ENCODE assay signal across 7 mouse cellular contexts in genomic region chr11:22858441-22859300, GRCm38 (mm10). TPM values are rescaled to one million over a fixed set of nuclear protein-coding genes. Genes with fewer than 3 reads are reported as not detected.
A peak's percentile ranks its signal among the peaks of the same experiment; 100 is the strongest.
DNase-seq lines count a peak whose midpoint lies in the region; ATAC-seq and TF ChIP-seq lines count a peak whose summit lies in the region.

No protein-coding gene starts in this region.

- DNase-seq in 416B (ENCODE audit: low read depth), result peak; percentile 48
- no peak for DNase-seq in embryonic facial prominence, embryonic 14.5 days (ENCODE audit: low spot score)
- DNase-seq in intestine, embryonic 14.5 days (ENCODE audit: low spot score), result peak; percentile 73
- no peak for DNase-seq in frontal cortex, adult 2 months (ENCODE audit: extremely low spot score in 1 of 2, low spot score in 1 of 2)

- no peak for TF ChIP-seq POLR2A in olfactory bulb, adult 2 months (IDR thresholded peaks at IDR 0.05; ENCODE audit: insufficient read depth, low read depth, low read length)

- H3K9ac ChIP-seq in embryonic facial prominence, embryonic 14.5 days (ENCODE audit: low read depth, low read length), result peak overlapping the region; percentile 70
- peak overlapping the region; percentile 63 for H3K9ac ChIP-seq in intestine, embryonic 14.5 days (ENCODE audit: low read length)
- H3K9ac ChIP-seq in liver, embryonic 15.5 days, result peak overlapping the region; percentile 75

- peaks cover 57% of the 10 kb centered on the region for H3K79me2 ChIP-seq in C2C12 (ENCODE audit: control insufficient read depth, insufficient read depth)

- TF ChIP-seq CTCF in C2C12 (IDR thresholded peaks at IDR 0.05; ENCODE audit: control insufficient read depth, insufficient read depth, insufficient read length), result no peak
- no peak for TF ChIP-seq CTCF in olfactory bulb, adult 2 months (IDR thresholded peaks at IDR 0.05; ENCODE audit: insufficient read depth, low read depth, low read length)

- no peaks in the 10 kb centered on the region for H3K9me3 ChIP-seq in embryonic facial prominence, embryonic 14.5 days (ENCODE audit: control insufficient read depth, low read length)
- no peaks in the 10 kb centered on the region for H3K9me3 ChIP-seq in intestine, embryonic 14.5 days (ENCODE audit: control insufficient read depth, low read length)
- no peaks in the 10 kb centered on the region for H3K9me3 ChIP-seq in liver, embryonic 15.5 days (replicated peaks)

- H3K27ac ChIP-seq in embryonic facial prominence, embryonic 14.5 days (replicated peaks; ENCODE audit: low read depth, low read length), result no peak overlapping the region
- H3K27ac ChIP-seq in intestine, embryonic 14.5 days (ENCODE audit: low read depth), result peak overlapping the region; percentile 57
- H3K27ac ChIP-seq in liver, embryonic 15.5 days (replicated peaks), result peak overlapping the region; percentile 84
- no peak overlapping the region for H3K27ac ChIP-seq in olfactory bulb, adult 2 months (ENCODE audit: insufficient read depth, low read depth, low read length)

- peaks cover 14% of the 10 kb centered on the region for H3K4me1 ChIP-seq in embryonic facial prominence, embryonic 14.5 days (ENCODE audit: control insufficient read depth, insufficient read depth, low read length)
- peaks cover 10% of the 10 kb centered on the region for H3K4me1 ChIP-seq in intestine, embryonic 14.5 days (replicated peaks; ENCODE audit: control insufficient read depth, insufficient read depth, low read length)
- peaks cover 61% of the 10 kb centered on the region for H3K4me1 ChIP-seq in liver, embryonic 15.5 days (replicated peaks)
- peaks cover 21% of the 10 kb centered on the region for H3K4me1 ChIP-seq in olfactory bulb, adult 2 months (ENCODE audit: control insufficient read depth, insufficient read depth, low read length)

- peak overlapping the region; percentile 87 for H3K4me2 ChIP-seq in embryonic facial prominence, embryonic 14.5 days (ENCODE audit: low read depth, low read length)
- H3K4me2 ChIP-seq in intestine, embryonic 14.5 days (ENCODE audit: low read length), result peak overlapping the region; percentile 57
- peak overlapping the region; percentile 96 for H3K4me2 ChIP-seq in liver, embryonic 15.5 days

- peak overlapping the region; percentile 72 for H3K4me3 ChIP-seq in C2C12 (ENCODE audit: insufficient read depth, poor library complexity, severe bottlenecking)
- H3K4me3 ChIP-seq in embryonic facial prominence, embryonic 14.5 days (ENCODE audit: low read depth, low read length), result peak overlapping the region; percentile 76
- peak overlapping the region; percentile 72 for H3K4me3 ChIP-seq in intestine, embryonic 14.5 days (ENCODE audit: low read depth, low read length)
- H3K4me3 ChIP-seq in liver, embryonic 15.5 days (replicated peaks), result peak overlapping the region; percentile 82
- peak overlapping the region; percentile 54 for H3K4me3 ChIP-seq in olfactory bulb, adult 2 months (ENCODE audit: insufficient read depth, low read depth, low read length)

- 3% methylated on average over 50 of the region's 50 CpGs for WGBS in embryonic facial prominence, embryonic 14.5 days
- 3% methylated on average over 50 of the region's 50 CpGs for WGBS in intestine, embryonic 14.5 days
- 1% methylated on average over 50 of the region's 50 CpGs for WGBS in liver, embryonic 15.5 days (ENCODE audit: insufficient replicate concordance)
- WGBS in olfactory bulb, adult 2 months, result 9% methylated on average over 50 of the region's 50 CpGs

- H3ac ChIP-seq in C2C12 (ENCODE audit: control insufficient read depth, insufficient read length, low read depth), result peak overlapping the region; percentile 78

- H3K27me3 ChIP-seq in C2C12 (ENCODE audit: control insufficient read depth, insufficient read depth, insufficient read length), result no peaks in the 10 kb centered on the region
- peaks cover 57% of the 10 kb centered on the region for H3K27me3 ChIP-seq in embryonic facial prominence, embryonic 14.5 days (replicated peaks; ENCODE audit: control insufficient read depth, insufficient read depth, low read length)
- H3K27me3 ChIP-seq in intestine, embryonic 14.5 days (replicated peaks; ENCODE audit: control insufficient read depth, insufficient read depth, low read length), result peaks cover 29% of the 10 kb centered on the region
- 0 out of 2 replicates have a peak, but pooled peaks cover 9% of the 10 kb centered on the region for H3K27me3 ChIP-seq in liver, embryonic 15.5 days

- H3K36me3 ChIP-seq in C2C12 (ENCODE audit: control insufficient read depth, insufficient read depth), result peaks cover 4% of the 10 kb centered on the region
- no peaks in the 10 kb centered on the region for H3K36me3 ChIP-seq in embryonic facial prominence, embryonic 14.5 days (ENCODE audit: control insufficient read depth, insufficient read depth, low read length)
- no peaks in the 10 kb centered on the region for H3K36me3 ChIP-seq in intestine, embryonic 14.5 days (ENCODE audit: control insufficient read depth, insufficient read depth, low read length)
- no peaks in the 10 kb centered on the region for H3K36me3 ChIP-seq in liver, embryonic 15.5 days (replicated peaks)

- peaks cover 37% of the 10 kb centered on the region for H3K79me3 ChIP-seq in C2C12 (ENCODE audit: low read depth)

- peak; percentile 19; the same call in 1 of the 2 replicates for ATAC-seq in embryonic facial prominence, embryonic 14.5 days (ENCODE audit: low read depth)
- peak; percentile 51 for ATAC-seq in intestine, embryonic 14.5 days (replicated peaks; ENCODE audit: low FRiP score, low TSS enrichment, low read depth)
- ATAC-seq in liver, embryonic 15.5 days (ENCODE audit: insufficient read depth), result peak; percentile 49

TF ChIP-seq in C2C12, 6 proteins besides CTCF, POLR2A, EP300 and RAD21:
- no peak for TF ChIP-seq MAX (IDR thresholded peaks at IDR 0.05)
- no peak for TF ChIP-seq CEBPB (IDR thresholded peaks at IDR 0.05; ENCODE audit: low read depth)
- no peak for TF ChIP-seq MYOG (IDR thresholded peaks at IDR 0.05; ENCODE audit: control insufficient read depth, extremely low read depth, insufficient read length)
- TF ChIP-seq MYOD1 (IDR thresholded peaks at IDR 0.05; ENCODE audit: control insufficient read depth, insufficient read length, low read depth), result no peak

RNA-seq across cellular contexts. Expression of gene B3gnt2, which starts 2.1 kb away (rescaled TPM):
- polyA plus RNA-seq in C2C12 (2012; fragmentation: generic; extraction: Trizol), result 10.8 TPM
- polyA plus RNA-seq in embryonic facial prominence, embryonic 14.5 days (2014; fragmentation: Nextera tagmentation; extraction: Ambion mirVana), result 6.4 and 9.2 TPM in 2 replicates
- 8.4 and 9.5 TPM in 2 replicates for polyA plus RNA-seq in intestine, embryonic 14.5 days (2014; fragmentation: Nextera tagmentation; extraction: Ambion mirVana)
- 5.3 TPM in 2 replicates for polyA plus RNA-seq in liver, embryonic 15.5 days (2015; fragmentation: Nextera tagmentation; extraction: Ambion mirVana)
- polyA plus RNA-seq in olfactory bulb, adult 2 months (2012; ENCODE audit: insufficient read depth, insufficient read length, low replicate concordance, missing spikeins), result not detected in 2 replicates
- 9.7 and 11.2 TPM in 2 replicates for polyA plus RNA-seq in frontal cortex, adult 2 months (2012; rRNA removed)

Comparison
In these comparisons a context has a peak if more than half of its experiments do, and no peak if none do; other contexts are left out.
1. DNase-seq: peak in 416B (single experiment) and intestine, embryonic 14.5 days (single experiment); none in embryonic facial prominence, embryonic 14.5 days (single experiment) and frontal cortex, adult 2 months (0 of 2).
2. H3K27ac ChIP-seq: peak in intestine, embryonic 14.5 days (single experiment) and liver, embryonic 15.5 days (single experiment); none in embryonic facial prominence, embryonic 14.5 days (single experiment) and olfactory bulb, adult 2 months (single experiment).
3. Peak in every context shown above with its lines, with median percentiles within 50 percentile points of each other: H3K4me3 ChIP-seq, ATAC-seq, H3K4me2 ChIP-seq and H3K9ac ChIP-seq.